Mouse (Mus musculus): Measurements from ENCODE around the gene Pgc.

Gene Pgc

DNA sequence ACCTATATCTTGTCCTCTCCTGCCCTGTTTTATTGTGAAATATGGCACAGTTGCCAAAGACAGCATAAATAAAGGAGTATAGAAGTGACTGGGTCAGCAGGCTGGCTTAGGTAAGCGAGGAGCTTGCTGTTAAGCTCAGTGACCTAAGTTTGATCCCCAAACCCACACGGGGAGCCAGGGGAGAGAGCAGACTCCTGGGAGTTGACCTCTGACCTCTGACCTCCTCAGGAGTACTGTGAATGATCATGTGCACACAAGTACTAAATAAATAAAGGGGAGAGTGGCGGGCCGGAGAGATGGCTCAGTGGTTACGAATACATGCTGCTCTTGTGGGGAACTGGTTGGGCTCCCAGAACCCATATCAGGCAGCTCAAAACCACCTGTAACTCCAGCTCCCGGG lies 23.5 kb downstream of the Pgc start:
- DNase-seq (ENCODE audit: low spot score in 2 of 2), result no peak

DNA sequence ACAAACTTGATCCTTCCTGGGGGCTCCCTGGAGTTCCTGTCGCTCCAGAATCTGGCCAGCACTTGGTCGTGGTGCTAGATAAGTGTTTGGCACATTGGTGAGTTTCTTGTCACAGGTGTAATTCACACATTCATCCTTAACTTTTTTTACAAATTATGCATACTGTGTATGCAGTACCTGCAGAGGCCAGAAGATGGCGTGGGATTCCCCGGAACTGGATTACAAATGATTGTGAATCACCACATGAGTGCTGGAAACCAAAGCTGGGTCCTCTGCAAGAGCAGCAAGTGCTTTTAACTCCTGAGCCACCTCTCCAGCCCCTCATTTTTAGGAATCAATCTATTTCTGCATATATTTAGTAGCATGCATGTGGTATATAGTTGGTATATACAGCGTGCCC lies 25.2 kb downstream of the Pgc start:
- DNase-seq (ENCODE audit: low spot score in 2 of 2), result no peak

DNA sequence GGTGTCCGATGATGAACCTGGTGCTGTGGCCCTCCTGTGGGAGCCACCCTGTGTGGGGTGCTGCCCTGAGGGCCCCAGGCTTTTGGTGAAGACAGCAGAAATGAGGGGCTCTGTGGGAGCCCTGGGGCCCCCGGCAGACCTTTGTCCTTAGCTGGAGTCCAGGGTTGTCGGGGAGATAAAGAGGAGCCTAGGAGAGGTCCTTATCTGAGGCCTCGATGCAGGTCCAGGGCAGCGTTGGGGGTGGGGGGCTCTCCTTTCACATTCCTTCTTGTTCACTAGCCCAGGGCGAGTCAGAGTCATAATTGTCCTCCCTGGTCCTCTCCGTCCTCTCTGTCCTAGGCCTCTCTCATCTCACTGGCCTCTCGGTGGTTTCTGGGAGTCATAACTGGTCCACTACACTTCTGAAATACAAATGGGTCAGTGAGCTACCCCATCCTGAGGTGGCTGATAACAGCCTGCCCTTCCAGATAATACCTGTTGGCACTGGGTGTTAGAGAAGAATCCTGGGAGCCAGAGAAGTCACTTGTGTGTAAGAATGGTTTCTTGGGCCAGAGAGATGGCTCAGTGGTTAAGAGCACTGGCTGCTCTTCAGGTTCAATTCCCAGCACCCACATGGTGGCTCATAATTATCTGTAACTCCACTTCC lies 26.6 kb downstream of the Pgc start:
- no peak for DNase-seq (ENCODE audit: low spot score in 2 of 2)

DNA sequence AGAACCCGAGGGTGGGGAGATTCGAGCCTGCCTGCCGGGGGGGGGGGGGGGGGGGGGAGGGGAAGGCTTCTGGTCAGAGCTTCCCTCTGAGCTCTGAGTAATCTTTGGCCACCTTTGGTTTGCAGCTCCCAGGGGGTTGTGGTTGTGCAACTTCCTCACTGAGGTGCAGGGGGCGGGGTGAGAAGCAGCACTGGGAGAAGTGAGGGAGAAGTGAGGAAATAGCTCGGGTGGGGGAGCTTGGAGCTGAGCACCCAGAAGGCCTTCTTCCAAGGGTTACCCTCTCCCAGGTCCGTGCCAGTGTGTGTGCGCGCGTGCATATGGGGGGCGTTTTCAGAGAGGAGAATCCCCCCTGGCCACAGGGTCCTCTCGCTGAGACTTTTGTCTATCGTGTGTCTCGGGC lies 27.6 kb downstream of the Pgc start:
- peak; percentile 81 to 87 for DNase-seq (ENCODE audit: low spot score in 2 of 2)

DNA sequence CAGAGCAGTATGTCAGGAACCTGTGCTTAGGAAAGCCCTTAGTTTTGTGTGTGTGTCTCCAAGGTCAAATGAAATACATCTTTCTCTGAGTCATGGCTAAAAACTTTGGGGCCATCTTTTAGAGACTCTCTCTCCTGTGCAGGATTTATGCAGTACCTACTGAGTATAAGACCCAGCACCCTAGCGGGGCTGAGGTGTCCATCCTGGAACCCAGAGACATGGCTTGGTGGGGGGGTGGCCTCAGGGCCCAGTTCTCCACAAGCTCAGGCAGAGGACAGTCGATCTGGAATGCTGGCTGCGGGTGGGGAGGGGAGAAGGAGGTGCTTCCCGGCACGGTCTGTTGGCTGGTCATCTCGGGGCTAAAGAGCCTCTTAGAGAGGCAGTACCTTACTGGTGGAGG lies 29.7 kb downstream of the Pgc start:
- no peak for DNase-seq (ENCODE audit: low spot score in 2 of 2)

DNA sequence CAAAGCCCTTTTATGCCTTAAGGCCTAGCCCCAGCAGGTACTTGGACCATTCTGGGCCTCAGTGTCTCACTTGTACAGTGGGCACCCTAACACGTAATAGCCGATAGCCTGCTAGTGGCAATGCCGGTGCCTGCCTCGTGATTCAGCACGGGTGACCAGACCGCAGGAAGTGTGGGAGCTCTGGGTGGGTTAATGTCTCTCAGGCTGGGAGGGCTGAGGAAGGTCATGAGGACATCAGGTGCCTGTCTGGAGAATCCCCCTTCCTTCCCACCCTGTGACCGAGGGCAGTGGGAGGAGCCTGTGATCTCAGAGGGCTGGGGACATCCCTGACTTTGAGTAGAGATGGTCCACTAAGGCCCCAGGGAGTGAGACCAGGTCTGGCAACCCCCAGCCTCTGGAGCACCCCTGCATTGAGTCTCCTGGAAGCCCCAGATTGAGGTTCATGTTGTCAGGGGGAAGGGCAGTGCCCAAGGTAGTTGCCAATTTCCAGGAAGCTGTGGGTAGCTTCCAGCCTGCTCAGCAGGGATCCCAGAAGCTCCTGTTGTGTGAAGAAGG lies 30.5 kb downstream of the Pgc start:
- no peak for DNase-seq (ENCODE audit: low spot score in 2 of 2)

DNA sequence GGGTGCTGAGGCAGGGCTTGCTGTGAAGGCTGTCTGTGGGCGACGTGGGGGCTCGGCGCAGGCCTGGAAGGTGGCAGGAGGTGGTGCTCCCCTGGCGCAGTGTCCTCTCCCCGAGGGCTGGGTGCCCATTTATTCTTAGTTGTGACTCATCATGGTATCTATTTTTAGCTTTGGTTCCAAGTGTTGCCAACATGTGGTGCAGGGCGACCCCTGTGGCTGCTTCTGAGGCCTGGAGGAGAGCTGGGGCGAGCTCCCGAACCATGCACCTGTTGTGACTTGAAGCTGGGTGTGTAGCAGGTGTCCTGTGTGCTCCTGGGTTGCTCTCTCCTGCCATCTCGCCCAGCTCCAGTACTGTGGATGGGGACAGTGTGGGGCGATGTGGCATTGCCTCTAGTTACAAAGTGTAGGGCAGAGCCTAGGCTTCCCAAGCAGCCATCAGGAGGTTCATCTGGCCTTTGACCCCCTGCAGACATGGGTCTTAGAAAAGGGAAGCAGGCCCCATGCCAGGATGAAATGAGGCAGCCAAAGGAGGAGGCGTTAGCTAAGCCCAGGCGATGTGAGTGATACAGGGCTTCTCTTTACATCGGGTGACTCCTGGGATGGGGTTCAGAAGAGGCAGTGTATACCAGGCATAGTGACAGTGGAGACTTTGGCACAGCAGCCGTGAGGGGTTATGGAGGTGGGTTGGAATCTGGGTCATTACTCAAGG lies 33.2 kb downstream of the Pgc start:
- DNase-seq (ENCODE audit: low spot score in 2 of 2), result peak; percentile 70 to 81

DNA sequence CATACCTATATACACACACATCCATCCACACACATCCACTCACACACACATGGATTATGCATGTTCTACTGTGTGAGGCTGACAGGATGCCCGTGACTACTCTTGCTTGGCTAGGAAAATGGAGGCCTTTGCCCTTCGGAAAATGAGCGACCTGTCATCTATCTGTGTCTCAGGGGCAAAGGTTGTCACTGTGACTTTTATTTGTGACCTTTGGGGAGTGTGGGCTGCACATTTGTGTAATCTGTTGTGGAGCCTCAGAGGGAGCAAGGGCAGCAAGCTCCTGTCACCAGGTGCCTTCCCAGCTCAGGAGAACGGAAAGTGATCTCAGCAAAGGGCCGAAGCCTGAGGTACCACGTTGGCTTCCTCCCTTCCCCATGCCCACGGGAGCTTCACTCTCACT lies 35.4 kb downstream of the Pgc start:
- DNase-seq (ENCODE audit: low spot score in 2 of 2), result no peak

DNA sequence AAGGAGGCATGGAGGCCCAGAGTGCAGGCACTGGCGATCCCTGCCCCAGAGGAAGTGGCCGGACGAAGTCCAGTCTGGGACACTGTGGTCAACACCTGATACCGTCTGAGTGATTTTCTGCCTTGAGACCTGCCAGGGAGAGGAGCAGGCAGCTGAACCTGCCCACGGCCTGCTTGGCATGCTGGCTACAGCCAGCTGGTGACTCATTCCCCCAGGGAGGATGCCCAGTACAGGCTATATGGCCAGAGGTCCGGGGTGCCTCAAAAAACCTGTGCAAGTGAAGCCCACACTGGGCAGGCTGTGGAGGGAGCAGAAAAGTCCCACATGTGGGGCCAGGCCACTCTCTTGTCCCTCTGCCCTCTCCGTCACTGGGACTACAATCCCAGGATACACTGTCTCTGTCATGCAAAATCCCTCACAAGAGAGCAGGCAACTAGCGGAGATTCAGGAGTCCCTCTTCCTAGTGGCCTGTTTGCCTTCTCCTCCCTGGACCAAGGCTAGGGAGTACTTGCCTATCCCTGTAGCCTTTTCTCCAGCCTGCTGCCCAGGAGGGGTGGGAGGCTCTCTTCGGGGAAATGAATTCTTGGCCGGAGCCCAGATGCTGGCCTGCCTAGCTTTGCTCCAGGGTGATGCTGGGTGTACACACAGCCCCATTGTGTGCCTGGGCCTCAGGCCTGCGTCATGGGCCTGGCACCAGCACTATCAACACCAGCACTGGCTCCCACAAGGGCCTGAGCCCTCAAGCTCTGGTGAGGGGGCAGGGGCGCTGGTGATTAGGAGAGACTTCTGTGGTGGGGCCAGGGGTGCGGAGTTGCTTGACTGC lies 36.1 kb downstream of the Pgc start:
- DNase-seq (ENCODE audit: low spot score in 2 of 2), result peak; percentile 82 to 86

DNA sequence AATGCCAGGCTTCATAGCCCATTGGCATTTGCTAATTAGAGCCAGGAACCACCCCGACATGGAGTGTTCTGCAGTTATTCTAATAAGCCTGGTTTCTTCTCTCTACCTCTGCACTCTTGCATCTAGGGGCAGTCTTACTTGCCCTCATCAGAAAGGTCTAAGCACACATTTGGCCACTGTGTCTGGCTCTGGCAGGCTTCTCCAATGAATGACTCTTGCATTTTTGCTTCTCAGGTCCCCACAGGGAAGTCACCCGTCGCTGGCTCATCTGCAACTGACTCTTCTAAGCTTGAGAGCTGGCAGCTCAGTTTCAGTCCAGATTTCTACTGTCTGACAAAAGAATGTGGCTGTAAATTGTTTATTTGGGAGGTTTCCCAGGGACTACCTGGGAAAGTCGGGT lies 39.3 kb downstream of the Pgc start:
- DNase-seq (ENCODE audit: low spot score in 2 of 2), result no peak

DNA sequence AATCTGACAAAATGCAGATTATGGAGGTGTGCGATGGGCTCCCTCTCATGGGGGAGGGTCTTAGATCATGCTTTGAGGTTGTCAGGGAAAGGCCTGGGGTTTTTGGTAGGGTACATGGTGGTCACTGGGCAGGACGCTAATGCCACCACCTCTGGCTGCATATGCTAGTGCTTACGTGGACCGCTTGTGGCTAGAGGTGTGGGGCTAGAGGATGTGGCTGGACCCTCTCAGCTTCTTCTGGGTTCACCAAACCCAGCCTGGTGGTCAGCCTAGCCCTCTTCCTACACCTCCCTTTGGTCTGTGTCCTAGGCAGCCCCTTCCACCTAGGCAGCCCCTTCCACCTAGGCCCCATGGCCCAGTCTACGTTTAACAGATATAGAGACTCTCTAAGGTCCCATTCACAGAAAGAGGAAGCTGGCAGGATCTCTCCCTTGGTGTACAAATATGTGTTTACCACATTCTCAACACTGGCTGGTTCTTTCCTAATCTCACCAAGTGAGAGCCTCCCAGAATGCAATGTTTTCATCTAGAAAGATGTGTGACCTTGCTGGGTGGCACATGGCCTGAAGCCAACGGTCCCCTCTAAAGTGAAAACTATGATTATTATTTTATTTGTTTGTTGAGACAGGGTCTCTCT lies 39.9 kb downstream of the Pgc start:
- DNase-seq (ENCODE audit: low spot score in 2 of 2), result no peak

DNA sequence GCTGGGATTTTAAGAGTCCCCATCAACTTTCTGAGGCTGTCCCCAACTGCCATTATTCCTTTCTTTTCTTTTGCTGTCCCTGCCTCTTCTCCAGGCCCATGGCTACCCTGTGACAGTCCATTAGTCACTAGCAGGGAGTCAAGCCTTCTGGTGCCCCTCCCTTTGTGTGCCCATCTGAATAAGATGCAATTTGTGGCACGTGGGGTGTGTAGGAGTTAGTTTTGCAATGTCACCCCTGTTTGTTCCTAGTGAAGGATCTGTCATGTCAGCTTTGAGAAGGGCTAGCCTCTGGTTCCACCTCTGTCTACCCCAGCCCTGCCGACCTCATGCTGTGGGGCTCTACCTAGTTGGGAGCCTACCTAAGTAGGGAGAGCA lies 40.4 kb downstream of the Pgc start:
- no peak for DNase-seq (ENCODE audit: low spot score in 2 of 2)

DNA sequence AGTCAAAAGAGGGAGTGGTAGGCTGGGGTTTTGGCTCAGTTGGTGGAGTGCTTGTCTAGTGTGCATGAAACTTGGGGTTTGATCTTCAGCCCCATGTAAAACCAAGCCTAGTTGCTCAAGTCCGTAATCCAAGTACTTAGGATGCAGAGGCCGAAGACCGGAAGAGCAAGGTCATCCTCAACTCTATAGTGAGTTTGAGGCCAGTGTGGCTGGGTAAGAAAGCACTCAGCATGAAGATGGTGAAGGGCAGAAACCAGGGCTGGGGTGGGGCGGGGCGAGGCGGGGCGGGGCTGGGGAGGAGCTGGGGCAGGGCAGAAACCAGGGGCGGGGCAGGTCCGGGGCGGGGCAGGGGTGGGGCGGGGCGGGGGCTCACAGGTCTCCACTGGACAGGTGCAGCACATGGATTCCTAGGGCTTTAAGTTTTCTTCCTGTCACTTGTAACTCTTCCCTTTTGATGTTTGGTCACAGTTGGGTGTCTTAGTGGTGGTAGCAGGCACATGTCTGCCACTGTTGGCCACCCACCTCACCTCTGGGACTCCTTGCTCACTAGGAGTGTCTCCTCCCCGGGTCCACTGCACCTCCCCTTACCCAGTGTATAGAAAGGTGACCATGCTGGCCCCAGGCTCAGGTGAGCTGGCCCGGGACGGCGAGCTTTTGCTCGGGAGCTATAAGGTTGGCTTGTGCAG lies 41.0 kb downstream of the Pgc start:
- no peak for DNase-seq (ENCODE audit: low spot score in 2 of 2)

DNA sequence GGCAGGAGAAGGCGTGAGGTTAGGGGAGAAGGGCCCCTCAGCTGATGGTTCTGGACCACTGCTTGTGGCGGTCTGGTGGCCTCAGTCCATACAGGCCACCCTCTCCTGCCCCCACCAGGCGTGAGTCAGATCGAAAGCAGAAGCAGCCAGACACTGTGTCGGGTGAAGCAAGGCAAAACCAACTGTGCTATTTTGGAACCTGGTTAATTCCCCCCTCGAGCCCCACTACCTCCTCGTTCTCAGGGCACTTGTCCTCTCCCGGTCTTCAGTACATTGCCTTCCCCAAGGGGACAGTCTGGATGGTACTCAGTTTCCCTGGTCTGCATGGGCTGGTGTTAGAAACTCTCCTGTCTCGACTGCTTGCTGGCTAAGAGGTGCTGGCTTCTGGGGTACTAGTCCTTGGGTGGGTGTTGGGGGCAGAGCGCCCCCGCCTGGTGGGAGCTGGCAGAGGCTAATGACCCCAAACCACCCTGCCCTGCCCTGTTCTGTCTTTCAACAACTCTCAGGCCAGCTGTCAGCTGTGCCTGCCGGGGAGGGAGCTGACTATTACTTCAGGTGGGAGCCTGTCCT lies 42.1 kb downstream of the Pgc start:
- peak; percentile 76 to 82 for DNase-seq (ENCODE audit: low spot score in 2 of 2)

DNA sequence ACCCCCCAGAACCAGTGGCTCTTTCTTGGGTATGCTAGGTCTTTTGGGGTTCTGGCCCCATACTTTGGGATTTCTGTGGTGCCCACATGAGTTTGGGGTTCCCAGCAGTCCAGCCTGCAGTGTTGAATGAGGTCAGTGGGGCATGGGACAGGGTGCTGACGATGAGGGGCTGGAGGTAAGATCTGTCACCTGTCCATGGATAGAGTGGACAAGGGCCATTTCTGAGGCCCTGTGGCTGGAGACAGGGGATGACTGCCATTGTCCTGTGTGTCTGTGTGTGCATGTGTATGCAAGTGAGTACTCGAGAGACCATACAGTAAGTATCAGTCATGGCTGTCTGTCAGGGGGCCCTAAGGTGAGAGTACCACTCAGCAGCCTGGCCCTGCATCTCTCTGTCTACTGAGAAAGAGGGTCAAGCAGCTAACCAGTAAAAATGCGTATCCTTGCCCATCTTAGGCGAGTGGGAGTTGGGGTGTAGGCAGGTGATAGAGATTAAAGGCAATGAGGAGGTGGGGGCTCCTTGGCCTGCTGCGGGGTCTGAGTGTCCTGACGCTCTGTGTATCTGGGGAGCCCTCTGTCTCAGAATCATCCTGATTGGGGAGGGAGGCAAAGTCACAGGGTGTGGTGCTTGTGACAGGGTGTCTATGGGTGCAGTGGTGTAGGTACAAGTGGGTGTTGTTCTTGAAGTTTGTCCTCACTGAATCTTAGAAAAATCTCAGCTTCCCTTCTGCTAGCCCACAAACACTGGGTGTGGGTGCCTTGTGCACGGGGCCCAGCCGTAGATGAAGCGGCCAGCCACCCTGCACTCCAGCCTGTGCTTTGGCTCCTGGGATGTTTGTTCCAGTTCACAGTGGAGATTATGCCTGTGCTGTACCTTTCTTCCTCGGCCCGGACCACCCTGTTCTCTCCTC lies 43.0 kb downstream of the Pgc start:
- DNase-seq (ENCODE audit: low spot score in 2 of 2), result no peak

DNA sequence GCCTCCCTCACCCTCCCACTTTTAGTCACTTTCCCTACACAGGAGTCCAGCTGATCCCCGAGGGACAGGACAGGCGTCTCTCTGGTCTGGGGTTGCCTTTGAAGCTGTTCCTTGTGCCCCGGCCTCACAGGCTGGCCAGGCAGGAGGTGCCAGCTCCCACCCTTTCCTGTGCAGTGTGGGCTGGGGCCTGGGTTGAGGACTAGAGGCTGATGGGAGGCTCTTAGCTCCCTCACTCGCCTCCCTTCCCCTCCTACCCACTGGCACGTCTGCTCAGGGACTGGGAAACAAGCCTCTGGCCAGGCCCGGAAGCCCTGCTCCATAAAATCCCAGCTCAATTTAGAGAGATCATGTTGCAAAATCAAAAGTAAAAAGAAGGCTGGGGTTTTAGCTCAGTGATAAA lies 47.0 kb downstream of the Pgc start:
- DNase-seq (ENCODE audit: low spot score in 2 of 2), result peak in 1 of 2 experiments; percentile 32

DNA sequence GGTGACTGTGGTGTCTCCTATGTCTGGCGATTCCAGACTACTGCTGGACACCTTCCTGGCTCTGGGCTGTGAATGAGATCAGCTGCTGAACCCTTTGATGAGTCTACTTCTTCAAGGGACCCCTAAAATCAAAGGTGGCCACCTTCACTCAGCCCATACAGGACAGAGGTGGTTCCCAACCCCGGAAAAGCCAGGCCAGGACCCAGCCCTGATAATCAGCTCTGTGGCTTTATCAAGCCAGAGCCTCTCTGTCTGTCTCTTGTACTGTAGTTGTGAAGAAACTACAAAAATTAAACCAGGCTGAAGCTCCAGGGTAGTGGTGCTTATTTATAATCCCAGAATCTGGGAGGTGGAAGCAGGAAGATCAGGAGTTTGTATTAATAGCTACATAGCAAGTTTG lies 50.5 kb downstream of the Pgc start:
- DNase-seq (ENCODE audit: low spot score in 2 of 2), result no peak

DNA sequence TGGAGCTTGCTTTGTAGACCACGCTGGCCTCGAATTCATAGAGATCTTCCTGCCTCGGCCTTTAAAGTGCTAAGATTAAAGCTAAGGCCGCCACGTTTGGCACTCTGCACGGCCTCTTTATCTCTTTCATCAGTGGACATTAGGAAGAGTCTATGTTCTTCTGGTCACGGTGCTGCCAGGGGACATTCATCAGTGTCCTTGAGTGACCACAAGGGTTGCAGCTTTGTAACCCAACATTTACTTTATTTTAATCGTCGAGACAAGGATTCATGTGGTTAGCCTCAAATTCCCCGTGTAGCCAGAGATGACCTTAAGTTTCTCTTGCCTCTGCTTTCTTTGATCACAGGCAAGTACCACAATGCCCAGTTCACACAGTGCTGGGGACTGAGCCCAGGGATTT lies 53.8 kb downstream of the Pgc start:
- DNase-seq (ENCODE audit: low spot score in 2 of 2), result no peak

DNA sequence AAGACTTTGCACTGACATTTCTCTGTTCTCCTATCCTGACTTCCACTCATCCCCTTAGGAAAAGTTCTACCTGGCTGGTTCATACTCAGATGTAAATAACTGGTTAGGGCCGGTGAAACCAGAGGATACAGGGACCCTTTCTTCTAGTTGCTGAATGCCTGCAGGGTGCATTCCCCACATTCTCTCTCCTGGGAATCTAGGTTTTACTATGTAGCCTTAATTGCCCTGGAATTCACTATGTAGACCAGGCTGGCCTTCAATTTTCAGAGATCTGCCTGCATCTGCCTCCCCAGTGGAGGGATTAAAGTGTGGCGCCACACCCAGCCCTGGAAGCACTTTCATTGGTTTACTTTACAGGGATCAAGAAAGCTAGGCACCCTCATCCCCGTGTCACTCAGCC lies 55.8 kb downstream of the Pgc start:
- no peak for DNase-seq (ENCODE audit: low spot score in 2 of 2)

All from heart, adult 9 months (tissue).